Mouse (Mus musculus) effector memory CD4-positive, alpha-beta T cell, adult 7 months (primary cell): ENCODE results near the gene Pmfbp1. TPM values are rescaled to one million over a fixed set of nuclear protein-coding genes. Genes with fewer than 3 reads are reported as not detected.

ENCODE experiments used
- polyA plus RNA-seq: library from polyadenylated mRNA; unstranded; fragments of 100-300 nt; shearing (Covaris generic); gene quantifications from one replicate; pipeline ENCODE4 v1.2.1, GENCODE M21; 2017

Gene Pmfbp1
- polyA plus RNA-seq, result 0.29 TPM

GRCm38 (mm10) chr8:109493727-109494126 lies at the start of gene Pmfbp1:
TSS of gene Pmfbp1 (plus strand) at chr8:109494027.

GRCm38 (mm10) chr8:109565498-109566333 lies 71.9 kb downstream of the Pmfbp1 start, which contains the start of the genes Dhx38 and Txnl4b:
TSS of gene Dhx38 (minus strand) at chr8:109565861.
TSS of gene Txnl4b (plus strand) at chr8:109565892.

GRCm38 (mm10) chr8:109578900-109579301 lies 85.1 kb downstream of the Pmfbp1 start, which contains the start of gene Hp:
TSS of gene Hp (minus strand) at chr8:109579172.

Other genes starting within 250 kb of the Pmfbp1 start
- gene Dhx38, start 71.8 kb downstream of the Pmfbp1 start, polyA plus RNA-seq, result 36.9 TPM
- 3.0 TPM for gene Txnl4b, start 71.9 kb downstream of the Pmfbp1 start, polyA plus RNA-seq
- gene Hp, start 85.1 kb downstream of the Pmfbp1 start, polyA plus RNA-seq, result not detected
- gene Dhodh, start 114.6 kb downstream of the Pmfbp1 start, polyA plus RNA-seq, result 25.3 TPM
- 1.3 TPM for gene Pkd1l3, start 120.5 kb downstream of the Pmfbp1 start, polyA plus RNA-seq
- gene Ist1, start 199.2 kb downstream of the Pmfbp1 start, polyA plus RNA-seq, result 150 TPM
- gene Zfp821, start 211.5 kb downstream of the Pmfbp1 start, polyA plus RNA-seq, result 12.4 TPM
- gene Atxn1l, start 243.7 kb downstream of the Pmfbp1 start, polyA plus RNA-seq, result 3.6 TPM